Mouse (Mus musculus) large intestine, adult 2 months (tissue): ENCODE measurements around the gene Tbx2. TPM values are rescaled to one million over a fixed set of nuclear protein-coding genes. Genes with fewer than 3 reads are reported as not detected.

ENCODE experiments used
- DNase-seq: peaks from one replicate; pipeline ENCODE4 v3.0.0-alpha.2; 2012; ENCODE audit warnings: low read depth, low spot score
- WGBS: fragments of 180-500 bp; shearing (Covaris S2); methylation state at CpG from one replicate; pipeline ENCODE4 v1.1.7; 2018; 5-methylcytosine and 5-hydroxymethylcytosine counted together
- polyA plus RNA-seq: library from polyadenylated mRNA; depleted of rRNA; stranded (reverse); fragments of >200 nt; gene quantifications from 2 replicates; pipeline ENCODE4 v1.2.3, GENCODE M21; 2012; rRNA removed

Gene Tbx2
- polyA plus RNA-seq, result 6.5 and 10.2 TPM in 2 replicates

- no peak for DNase-seq
- WGBS, result 3% methylated on average over 51 of the region's 52 CpGs
Observed at GRCm38 (mm10) chr11:85832231-85832924, at the start of gene Tbx2. Gene Tbx2, plus strand, starts transcription at chr11:85832551.

- 73% methylated on average over 3 of the region's 3 CpGs for WGBS
- no peak for DNase-seq
Observed at GRCm38 (mm10) chr11:85786113-85786718, 46.1 kb upstream of the Tbx2 start.

GRCm38 (mm10) chr11:85789750-85790149, 42.6 kb upstream of the Tbx2 start:
- no peak for DNase-seq
- 89% methylated on average over 7 of the region's 7 CpGs for WGBS

GRCm38 (mm10) chr11:85790267-85790666, 42.1 kb upstream of the Tbx2 start:
- WGBS, result 39% methylated on average over 2 of the region's 2 CpGs
- no peak for DNase-seq

- no peak for DNase-seq
- WGBS, result 100% methylated on average over 1 of the region's 1 CpGs
Observed at GRCm38 (mm10) chr11:85791212-85791611, 41.1 kb upstream of the Tbx2 start.

GRCm38 (mm10) chr11:85792534-85793215, 39.7 kb upstream of the Tbx2 start:
- DNase-seq, result no peak

GRCm38 (mm10) chr11:85799456-85799855, 32.9 kb upstream of the Tbx2 start:
- DNase-seq, result no peak
- WGBS, result 50% methylated on average over 4 of the region's 4 CpGs

More at GRCm38 (mm10) chr11:85792534-85793215, 39.7 kb upstream of the Tbx2 start:
- WGBS, result 53% methylated on average over 12 of the region's 12 CpGs

GRCm38 (mm10) chr11:85799856-85800255, 32.5 kb upstream of the Tbx2 start:
- no peak for DNase-seq
- WGBS, result 26% methylated on average over 19 of the region's 19 CpGs

- no peak for DNase-seq
- WGBS, result 83% methylated on average over 11 of the region's 11 CpGs
Observed at GRCm38 (mm10) chr11:85800380-85800779, 32.0 kb upstream of the Tbx2 start.

- 83% methylated on average over 5 of the region's 5 CpGs for WGBS
- no peak for DNase-seq
Observed at GRCm38 (mm10) chr11:85804048-85804447, 28.3 kb upstream of the Tbx2 start.

GRCm38 (mm10) chr11:85805779-85806178, 26.6 kb upstream of the Tbx2 start:
- WGBS, result 89% methylated on average over 1 of the region's 1 CpGs
- no peak for DNase-seq

GRCm38 (mm10) chr11:85807353-85807752, 25.0 kb upstream of the Tbx2 start:
- 72% methylated on average over 11 of the region's 11 CpGs for WGBS
- DNase-seq, result no peak

- no peak for DNase-seq
- 68% methylated on average over 4 of the region's 4 CpGs for WGBS
Observed at GRCm38 (mm10) chr11:85811229-85811628, 21.1 kb upstream of the Tbx2 start.

- 88% methylated on average over 5 of the region's 5 CpGs for WGBS
- DNase-seq, result no peak
Observed at GRCm38 (mm10) chr11:85811676-85812075, 20.7 kb upstream of the Tbx2 start.

GRCm38 (mm10) chr11:85812201-85812966, 20.0 kb upstream of the Tbx2 start:
- DNase-seq, result no peak
- 48% methylated on average over 12 of the region's 12 CpGs for WGBS

- no peak for DNase-seq
- WGBS, result 57% methylated on average over 4 of the region's 4 CpGs
Observed at GRCm38 (mm10) chr11:85814678-85815077, 17.7 kb upstream of the Tbx2 start.

GRCm38 (mm10) chr11:85816471-85816870, 15.9 kb upstream of the Tbx2 start:
- WGBS, result 96% methylated on average over 5 of the region's 5 CpGs
- DNase-seq, result no peak

GRCm38 (mm10) chr11:85818401-85818800, 13.9 kb upstream of the Tbx2 start:
- no peak for DNase-seq
- 95% methylated on average over 3 of the region's 3 CpGs for WGBS

GRCm38 (mm10) chr11:85820959-85821358, 11.4 kb upstream of the Tbx2 start:
- 86% methylated on average over 3 of the region's 3 CpGs for WGBS
- no peak for DNase-seq

- 88% methylated on average over 9 of the region's 9 CpGs for WGBS
- DNase-seq, result no peak
Observed at GRCm38 (mm10) chr11:85821659-85822058, 10.7 kb upstream of the Tbx2 start.
